Mouse (Mus musculus) gastrocnemius, adult 2 months (tissue): ENCODE results near the gene Trim2. TPM values are rescaled to one million over a fixed set of nuclear protein-coding genes. Genes with fewer than 3 reads are reported as not detected.

Experiments
- DNase-seq: peaks from one replicate; pipeline ENCODE4 v3.0.0; 2022
- H3K27ac ChIP-seq: fragments of 200-600 bp; 2 replicates; pipeline ENCODE4 v1.8.1; 2022; ENCODE audit warnings: mild to moderate bottlenecking
- H3K4me3 ChIP-seq: fragments of 200-600 bp; 2 replicates; pipeline ENCODE4 v1.8.1; 2022; ENCODE audit warnings: mild to moderate bottlenecking, moderate library complexity
- CTCF ChIP-seq: fragments of 200-600 bp; IDR thresholded peaks from 2 replicates; pipeline ENCODE4 v1.8.1; 2022; ENCODE audit warnings: antibody characterized with exemption, mild to moderate bottlenecking, moderate library complexity
- intact Hi-C: fragments of 180-260 bp; cut with DNase I; formaldehyde crosslinking; loops from one replicate; pipeline ENCODE4 v1.15.1; 2025
- total RNA-seq, 2 experiments: library from RNA; stranded (reverse); gene quantifications; 2 replicates each; pipeline ENCODE4 v1.2.3; 2021

Gene Trim2
- total RNA-seq, 2 experiments from 2014 or later = 1.2 to 2.0 TPM

DNA sequence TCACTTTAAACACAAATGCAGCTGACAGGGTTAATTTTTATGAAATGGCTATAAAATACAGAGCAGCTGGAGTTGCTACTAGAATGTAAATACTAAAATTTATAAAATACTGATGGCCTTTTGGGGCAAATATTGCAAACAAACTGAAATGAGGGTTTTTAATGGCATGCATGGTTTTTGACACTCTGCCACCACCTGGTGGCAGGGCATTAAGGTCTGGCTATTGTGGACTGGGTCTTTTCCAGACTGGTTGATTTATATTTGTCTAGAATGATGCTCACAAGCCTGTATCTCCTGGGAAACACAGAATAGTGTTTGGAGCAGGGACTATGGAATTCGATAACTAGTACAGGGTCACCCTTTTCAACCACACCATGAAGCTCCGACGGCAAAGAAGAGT lies 183.2 kb downstream of the Trim2 start:
- H3K27ac ChIP-seq = no peak overlapping the region
- peak; percentile 38 for DNase-seq
- no peak overlapping the region for H3K4me3 ChIP-seq
- TF ChIP-seq CTCF = peak; percentile 79
- intact Hi-C loops = loop anchor here (1.0 to 10.0 kb wide), 3 partner anchors 81 to 209 kb away; partner anchors contain the start of gene Tmem131l

DNA sequence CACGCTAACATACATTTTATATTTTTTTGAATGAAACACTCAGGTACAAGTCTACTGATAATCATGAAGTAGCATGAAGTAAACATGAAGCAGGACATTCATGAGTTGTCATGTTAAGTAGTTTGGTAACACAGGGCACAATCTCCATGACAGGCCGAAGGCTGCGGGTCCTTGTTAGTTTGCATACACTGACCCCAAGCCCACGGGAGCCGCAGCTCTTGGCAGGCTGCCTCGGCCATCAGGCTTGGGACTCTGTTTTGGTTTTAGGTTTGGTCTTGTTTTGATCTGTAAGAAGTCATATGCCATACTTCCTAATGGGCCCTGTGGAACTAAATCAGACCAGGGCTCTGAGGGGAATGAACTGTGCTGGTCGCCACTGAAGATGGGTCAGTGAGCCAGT lies 188.0 kb downstream of the Trim2 start:
- intact Hi-C loops = no loop called here
- no peak for DNase-seq
- Histone ChIP-seq H3K4me3 (no peak overlapping the region), H3K27ac (no peak overlapping the region)
- no peak for TF ChIP-seq CTCF

DNA sequence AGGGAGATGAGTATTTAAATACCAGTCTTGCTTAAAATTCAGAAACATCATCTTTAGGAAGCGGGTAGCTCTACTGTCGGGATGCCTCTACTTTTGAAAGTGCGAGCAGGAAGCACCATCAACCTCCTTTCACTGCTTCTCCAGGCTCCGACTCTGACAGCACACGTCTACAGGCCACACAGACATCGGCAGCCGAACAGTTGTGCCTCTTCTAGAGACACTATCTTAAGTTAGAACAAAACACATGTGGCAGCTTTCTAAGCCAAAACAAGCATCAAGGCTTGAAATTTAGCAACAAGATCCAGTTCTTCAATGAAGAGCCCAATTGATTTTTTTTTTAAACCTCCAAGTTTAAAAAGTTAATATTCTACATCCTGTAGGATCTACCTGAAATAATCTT lies 188.5 kb downstream of the Trim2 start:
- no peak for DNase-seq
- TF ChIP-seq CTCF = no peak
- intact Hi-C loops = no loop called here
- no peak overlapping the region for H3K4me3 ChIP-seq
- no peak overlapping the region for H3K27ac ChIP-seq

Other genes with a start within 250 kb of the Trim2 start
- 1 to 10 TPM; 1.4 to 1.6 TPM for gene Mnd1, start 151.1 kb downstream of the Trim2 start, total RNA-seq
- gene Gm6525, start 132.8 kb downstream of the Trim2 start, total RNA-seq = not detected
- under 1 TPM; 0.14 to 0.15 TPM for gene Fhdc1, start 173.6 kb upstream of the Trim2 start, total RNA-seq